Mouse (Mus musculus) heart, embryonic 14.5 days (tissue): ENCODE measurements around the gene Trim15. TPM values are rescaled to one million over a fixed set of nuclear protein-coding genes. Genes with fewer than 3 reads are reported as not detected.

Source experiments
- ATAC-seq: fragments of 200-750 bp; cut with Nextera tagmentation; 2 replicates; pipeline ENCODE4 v1.8.0; 2017; ENCODE audit warnings: low read depth, moderate TSS enrichment; ENCODE audit not compliant: insufficient number of reproducible peaks, insufficient read depth, low FRiP score
- H3K27ac ChIP-seq, 2 experiments: fragments of 200-500 bp in 1 of 2; fragments of 300-500 bp in 1 of 2; sonication (generic) in 1 of 2; replicated peaks in 1 of 2; 2 replicates each; pipeline ENCODE4 v1.5.1; 2012 to 2014; ENCODE audit warnings: low read depth in 2 of 2, low read length in 2 of 2, control low read depth in 1 of 2, mild to moderate bottlenecking in 1 of 2, mixed read lengths in 1 of 2; ENCODE audit not compliant: control insufficient read depth in 1 of 2, insufficient read depth in 1 of 2
- H3K27me3 ChIP-seq: fragments of 300-500 bp; sonication (generic); 2 replicates; pipeline ENCODE4 v1.6.1; 2014; ENCODE audit warnings: mild to moderate bottlenecking, low read length, control low read depth; ENCODE audit not compliant: control insufficient read depth, insufficient read depth
- H3K36me3 ChIP-seq: fragments of 300-500 bp; sonication (generic); 2 replicates; pipeline ENCODE4 v1.6.1; 2014; ENCODE audit warnings: mild to moderate bottlenecking, control low read depth, low read length, mixed read lengths; ENCODE audit not compliant: control insufficient read depth, insufficient read depth
- H3K4me1 ChIP-seq, 2 experiments: fragments of 200-500 bp in 1 of 2; fragments of 300-500 bp in 1 of 2; sonication (generic) in 1 of 2; 2 replicates each; pipeline ENCODE4 v1.6.1; 2012 to 2014; ENCODE audit warnings: low read length in 2 of 2, control low read depth in 1 of 2, mixed read lengths in 1 of 2; ENCODE audit not compliant: control insufficient read depth in 2 of 2, insufficient read depth in 2 of 2
- H3K4me2 ChIP-seq: fragments of 300-500 bp; sonication (generic); 2 replicates; pipeline ENCODE4 v1.6.1; 2014; ENCODE audit warnings: mild to moderate bottlenecking, low read length
- H3K4me3 ChIP-seq, 2 experiments: fragments of 200-500 bp in 1 of 2; fragments of 300-500 bp in 1 of 2; sonication (generic) in 1 of 2; 2 replicates each; pipeline ENCODE4 v1.5.1; 2012 to 2014; ENCODE audit warnings: low read length in 2 of 2, mild to moderate bottlenecking in 2 of 2, control low read depth in 1 of 2, low read depth in 1 of 2, moderate library complexity in 1 of 2; ENCODE audit not compliant: control insufficient read depth in 1 of 2, insufficient read depth in 1 of 2
- H3K9ac ChIP-seq: fragments of 300-500 bp; sonication (generic); 2 replicates; pipeline ENCODE4 v1.6.1; 2014; ENCODE audit warnings: mild to moderate bottlenecking, low read length
- H3K9me3 ChIP-seq: fragments of 300-500 bp; sonication (generic); 2 replicates; pipeline ENCODE4 v1.6.1; 2016; ENCODE audit warnings: low read length, control low read depth; ENCODE audit not compliant: control insufficient read depth
- WGBS: fragments of 180-500 bp; shearing (Covaris S2); extraction: QIAGEN DNeasy Blood & Tissue Kit; methylation state at CpG from one replicate; pipeline ENCODE4 v1.1.7; 2014; 5-methylcytosine and 5-hydroxymethylcytosine counted together
- polyA plus RNA-seq: library from polyadenylated mRNA; unstranded; fragments of >200 nt; fragmentation: Nextera tagmentation; extraction: Ambion mirVana; gene quantifications from 2 replicates; pipeline ENCODE4 v1.2.1, GENCODE M21; 2014

The Trim15 gene
- polyA plus RNA-seq, 1 experiment from 2014 or later = not detected

DNA sequence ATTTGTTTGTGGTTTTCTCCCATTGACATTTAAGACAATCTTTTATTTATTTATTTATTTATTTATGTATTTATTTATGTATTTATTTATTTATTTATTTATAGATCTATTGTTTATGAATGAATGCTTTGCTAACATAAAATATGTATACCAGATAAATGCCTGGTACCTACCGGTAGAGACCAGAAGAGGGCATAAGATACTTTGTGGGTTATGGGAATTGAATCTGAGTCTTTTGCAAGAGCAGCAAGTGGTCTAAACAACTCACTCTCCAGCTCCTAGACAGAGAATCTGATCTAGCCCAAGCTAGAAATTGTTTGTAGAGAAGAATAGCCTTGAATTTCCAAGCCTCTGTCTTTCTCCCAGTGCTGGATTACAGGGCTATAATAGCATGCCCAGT lies 33.7 kb upstream of the Trim15 start:
- Histone ChIP-seq H3K9me3 (no peaks in the 10 kb centered on the region), H3K36me3 (no peaks in the 10 kb centered on the region), H3K4me1 (no peaks in the 10 kb centered on the region), H3K4me3 (no peak overlapping the region), H3K4me2 (no peak overlapping the region), H3K9ac (no peak overlapping the region), H3K27me3 (no peaks in the 10 kb centered on the region), H3K27ac (no peak overlapping the region)
- 19% methylated on average over 1 of the region's 1 CpGs for WGBS
- no peak for ATAC-seq

DNA sequence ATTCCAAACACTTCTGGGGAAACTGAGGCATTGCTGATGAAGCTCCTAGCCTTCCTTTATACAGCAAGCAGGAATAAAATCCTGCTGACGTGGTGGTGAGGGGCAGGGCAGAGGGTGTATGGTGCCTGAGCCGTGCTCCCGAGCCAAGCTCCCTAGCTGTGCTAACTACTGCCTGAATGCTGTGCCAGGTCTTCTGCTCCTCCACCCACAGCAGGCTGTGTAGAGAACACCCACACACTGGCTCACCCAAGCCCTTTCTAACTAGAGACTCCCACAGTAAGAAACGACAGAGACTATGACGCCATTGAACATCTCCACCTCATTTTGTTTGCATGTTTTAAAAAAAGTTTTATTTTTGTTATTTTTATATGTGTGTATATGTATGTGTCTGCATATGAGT lies 33.0 kb upstream of the Trim15 start:
- no peaks in the 10 kb centered on the region for H3K4me1 ChIP-seq
- H3K4me2 ChIP-seq = no peak overlapping the region
- no peak overlapping the region for H3K27ac ChIP-seq
- no peak for ATAC-seq
- 71% methylated on average over 5 of the region's 5 CpGs for WGBS
- no peaks in the 10 kb centered on the region for H3K27me3 ChIP-seq
- H3K4me3 ChIP-seq = no peak overlapping the region
- no peaks in the 10 kb centered on the region for H3K36me3 ChIP-seq
- H3K9me3 ChIP-seq = no peaks in the 10 kb centered on the region
- H3K9ac ChIP-seq = no peak overlapping the region

DNA sequence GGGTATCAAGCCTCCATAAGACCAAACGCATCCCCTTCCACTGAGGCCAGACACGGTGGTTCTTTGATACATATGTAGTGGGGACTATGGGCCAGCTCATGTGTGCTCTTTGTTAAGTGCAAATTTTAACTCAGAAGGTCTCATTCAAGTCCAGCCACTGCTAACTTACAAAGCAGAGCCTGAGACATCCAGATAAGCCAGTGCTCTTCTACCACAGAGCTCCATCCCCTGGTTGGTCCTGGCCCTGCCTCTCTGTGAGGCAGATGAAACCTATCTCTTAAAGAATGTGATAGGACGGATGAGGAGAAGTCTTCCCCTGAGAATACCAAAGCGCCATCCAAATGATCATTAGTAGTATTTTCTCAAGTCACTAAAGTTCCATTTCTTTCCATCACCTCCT lies 32.4 kb upstream of the Trim15 start:
- H3K27ac ChIP-seq = no peak overlapping the region

DNA sequence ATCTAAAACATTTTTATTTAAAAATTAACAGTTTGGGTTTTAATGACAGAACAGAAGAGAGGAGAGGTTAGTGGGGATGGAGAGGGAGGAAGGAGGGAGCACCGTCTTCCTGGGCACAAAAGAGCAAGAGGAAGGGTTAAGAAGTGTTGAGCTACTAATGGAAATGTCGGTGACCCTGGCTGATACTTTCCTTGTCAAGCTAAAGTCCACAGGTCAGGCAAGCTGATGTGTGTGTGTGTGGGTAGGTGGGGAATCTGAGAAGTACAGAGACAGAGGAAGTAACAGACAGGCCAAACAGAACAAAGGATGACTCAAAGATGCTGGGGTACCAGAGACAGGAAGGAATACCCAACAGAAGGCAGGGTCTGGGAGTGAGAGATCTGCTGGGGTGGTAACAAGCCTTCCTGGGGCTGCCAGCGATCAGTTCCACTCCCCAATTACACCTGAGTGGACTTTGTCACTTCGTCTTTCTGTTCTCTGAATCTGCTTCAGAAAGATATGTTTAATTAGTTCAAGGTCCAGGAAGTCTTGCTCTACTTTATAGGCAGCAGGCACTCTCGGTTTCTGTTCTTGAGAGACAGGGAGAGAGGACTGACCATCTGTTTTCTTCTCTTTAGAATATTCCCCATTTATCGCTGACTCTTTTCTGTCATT lies 30.7 kb upstream of the Trim15 start, which contains the start of gene Trim31:
Trim31 (plus strand) TSS at position 567 of the 654 bp plus-strand sequence.
- WGBS = 60% methylated on average over 6 of the region's 6 CpGs
- no peaks in the 10 kb centered on the region for H3K9me3 ChIP-seq
- H3K27me3 ChIP-seq = no peaks in the 10 kb centered on the region
- no peaks in the 10 kb centered on the region for H3K36me3 ChIP-seq
- no peak for ATAC-seq
- no peak within 1 kb of the TSS for H3K27ac ChIP-seq
- no peak within 1 kb of the TSS for H3K4me2 ChIP-seq
- no peak within 1 kb of the TSS for H3K9ac ChIP-seq
- H3K4me1 ChIP-seq = no peaks in the 10 kb centered on the region
- no peak within 1 kb of the TSS for H3K4me3 ChIP-seq

More for the DNA sequence above, 32.4 kb upstream of the Trim15 start:
- H3K27me3 ChIP-seq = no peaks in the 10 kb centered on the region
- ATAC-seq = no peak
- H3K9ac ChIP-seq = no peak overlapping the region
- H3K4me1 ChIP-seq = no peaks in the 10 kb centered on the region
- H3K9me3 ChIP-seq = no peaks in the 10 kb centered on the region
- no peak overlapping the region for H3K4me3 ChIP-seq
- no peak overlapping the region for H3K4me2 ChIP-seq
- no peaks in the 10 kb centered on the region for H3K36me3 ChIP-seq
- WGBS = 52% methylated on average over 4 of the region's 4 CpGs

DNA sequence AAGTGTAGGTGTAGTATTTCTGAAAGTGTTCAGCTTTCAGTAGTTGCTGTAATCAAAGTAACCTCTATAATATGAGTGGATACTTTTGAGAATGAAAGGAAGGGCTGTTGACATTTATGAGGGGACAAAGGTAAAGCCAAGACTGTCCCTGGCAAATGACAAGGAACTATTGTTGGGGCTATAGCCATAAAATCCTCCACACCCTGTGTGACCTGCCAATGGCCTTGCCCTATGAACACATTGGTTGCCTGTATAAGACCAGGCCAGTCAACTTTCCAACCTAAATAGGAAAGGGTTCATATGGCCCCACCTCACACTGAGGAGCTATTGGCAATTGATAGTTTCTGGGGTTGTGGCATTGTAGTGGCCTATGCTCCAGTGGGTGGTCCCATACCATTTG lies 30.1 kb upstream of the Trim15 start:
- no peak overlapping the region for H3K27ac ChIP-seq
- no peaks in the 10 kb centered on the region for H3K36me3 ChIP-seq
- H3K4me1 ChIP-seq = no peaks in the 10 kb centered on the region
- no peak for ATAC-seq
- H3K9ac ChIP-seq = no peak overlapping the region
- no peak overlapping the region for H3K4me3 ChIP-seq
- H3K27me3 ChIP-seq = no peaks in the 10 kb centered on the region
- H3K9me3 ChIP-seq = no peaks in the 10 kb centered on the region
- no peak overlapping the region for H3K4me2 ChIP-seq

DNA sequence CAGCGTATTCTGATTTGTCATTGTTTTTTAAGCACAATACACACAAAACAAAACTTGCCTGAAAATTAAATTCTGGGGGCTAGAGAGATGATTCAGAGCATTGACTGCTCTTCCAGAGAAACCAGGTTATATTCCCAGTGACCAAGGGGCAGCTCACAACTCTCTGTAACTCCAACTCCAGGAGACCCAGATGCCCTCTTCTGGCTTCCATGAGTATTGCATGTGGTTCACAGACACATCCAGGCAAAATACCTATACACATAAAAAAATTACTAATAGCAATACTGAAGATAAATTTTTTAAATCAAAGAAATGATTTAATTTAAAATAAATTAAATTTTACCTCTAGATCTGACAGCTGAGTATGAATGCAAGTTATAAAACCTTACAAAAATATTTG lies 29.6 kb upstream of the Trim15 start:
- no peak for ATAC-seq

DNA sequence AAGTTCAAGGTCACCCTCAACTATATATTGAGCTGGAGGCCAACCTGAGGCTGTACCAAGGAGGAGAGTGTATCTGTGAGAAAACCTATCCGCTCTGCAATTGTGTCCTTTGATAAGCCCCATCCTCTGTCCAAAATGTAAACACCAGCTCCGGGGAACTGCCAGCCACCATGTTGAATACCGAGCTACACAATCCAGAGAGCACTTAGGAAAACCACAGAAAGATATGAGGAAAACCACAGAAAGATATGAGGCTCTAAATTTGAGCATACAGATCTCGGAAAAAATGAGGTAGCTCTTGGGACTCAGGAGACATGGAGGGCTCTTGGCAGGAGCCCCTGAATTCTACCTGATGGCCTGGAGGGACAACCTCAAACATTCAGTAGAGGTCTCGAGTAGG lies 26.4 kb upstream of the Trim15 start:
- Histone ChIP-seq H3K4me1 (no peaks in the 10 kb centered on the region), H3K9me3 (no peaks in the 10 kb centered on the region), H3K9ac (no peak overlapping the region), H3K36me3 (no peaks in the 10 kb centered on the region), H3K27me3 (no peaks in the 10 kb centered on the region), H3K27ac (no peak overlapping the region), H3K4me2 (no peak overlapping the region), H3K4me3 (no peak overlapping the region)
- ATAC-seq = no peak
- WGBS = 47% methylated on average over 5 of the region's 5 CpGs

More for the DNA sequence above, 29.6 kb upstream of the Trim15 start:
- H3K4me2 ChIP-seq = no peak overlapping the region
- H3K4me1 ChIP-seq = no peaks in the 10 kb centered on the region
- no peaks in the 10 kb centered on the region for H3K27me3 ChIP-seq
- H3K27ac ChIP-seq = no peak overlapping the region
- 91% methylated on average over 1 of the region's 1 CpGs for WGBS
- no peak overlapping the region for H3K4me3 ChIP-seq
- no peaks in the 10 kb centered on the region for H3K9me3 ChIP-seq
- no peak overlapping the region for H3K9ac ChIP-seq
- no peaks in the 10 kb centered on the region for H3K36me3 ChIP-seq

DNA sequence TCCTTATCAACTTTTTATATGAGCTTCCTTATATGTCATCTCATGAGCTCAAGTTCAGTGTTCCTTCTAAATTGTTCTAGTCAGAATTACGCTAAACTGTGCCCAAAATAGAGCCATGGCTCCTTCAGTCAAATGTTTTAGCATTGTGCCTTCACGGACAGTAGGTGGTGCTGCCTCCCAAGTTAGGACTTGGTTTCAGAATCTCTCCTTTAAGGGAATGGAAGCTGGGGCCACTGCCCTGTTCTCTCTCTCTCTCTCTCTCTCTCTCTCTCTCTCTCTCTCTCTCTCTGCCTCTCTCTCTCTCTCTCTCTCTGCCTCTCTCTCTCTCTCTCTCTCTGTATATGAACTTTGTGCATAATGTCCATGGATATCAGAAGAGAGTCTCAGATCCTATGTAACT lies 25.4 kb upstream of the Trim15 start:
- ATAC-seq = no peak
- Histone ChIP-seq H3K4me2 (no peak overlapping the region), H3K9me3 (no peaks in the 10 kb centered on the region), H3K4me3 (no peak overlapping the region), H3K9ac (no peak overlapping the region), H3K27ac (no peak overlapping the region), H3K36me3 (no peaks in the 10 kb centered on the region), H3K4me1 (no peaks in the 10 kb centered on the region), H3K27me3 (no peaks in the 10 kb centered on the region)
- WGBS = 7% methylated on average over 2 of the region's 2 CpGs
